17 mouse cellular contexts compared by ENCODE assay signal in genomic region chr6:106765892-106766291, GRCm38 (mm10). TPM values are rescaled to one million over a fixed set of nuclear protein-coding genes. Genes with fewer than 3 reads are reported as not detected.
"Had no signal": no experiment of that assay in that cellular context is flagged by ENCODE, and none has a peak within 500 bp of the region (broad histone marks: within the 10 kb centered on the region; RNA-seq: fewer than 3 reads in every experiment).

No protein-coding gene starts in this region.

- H3K27ac ChIP-seq: neural tube, embryonic 13.5 days; neural tube, embryonic 15.5 days; stomach, embryonic 15.5 days; stomach, postnatal 0 days had no signal

- H3K4me3 ChIP-seq: neural tube, embryonic 13.5 days; neural tube, embryonic 15.5 days; stomach, embryonic 15.5 days had no signal

- H3K4me2 ChIP-seq: neural tube, embryonic 13.5 days; neural tube, embryonic 15.5 days; stomach, embryonic 15.5 days had no signal

- H3K9me3 ChIP-seq: neural tube, embryonic 13.5 days; neural tube, embryonic 15.5 days; stomach, embryonic 15.5 days had no signal

- H3K36me3 ChIP-seq: neural tube, embryonic 13.5 days; neural tube, embryonic 15.5 days; stomach, embryonic 15.5 days had no signal

- H3K9ac ChIP-seq: neural tube, embryonic 13.5 days; neural tube, embryonic 15.5 days; stomach, embryonic 15.5 days had no signal

- DNase-seq: retina, postnatal 1 day; right cerebral cortex, adult 18-20 months; right cerebral cortex, postnatal 14 days; right cerebral cortex, postnatal 25 days; right cerebral cortex, postnatal 4 days; spleen, adult 18-20 months; thymus, adult 18-20 months; thymus, adult 2 months; thymus, postnatal 14 days; thymus, postnatal 25 days; thymus, postnatal 36 days; thymus, postnatal 4 days had no signal

- H3K27me3 ChIP-seq: neural tube, embryonic 13.5 days; neural tube, embryonic 15.5 days; stomach, embryonic 15.5 days had no signal

RNA-seq across cellular contexts. Expression of gene Il5ra, which starts 17.1 kb away (rescaled TPM):
- polyA plus RNA-seq: neural tube, embryonic 13.5 days; stomach, embryonic 14.5 days; stomach, postnatal 0 days had no signal
